Mouse (Mus musculus) heart, adult 11 months (tissue): ENCODE results near the gene Acox2.

Experiments used
- DNase-seq: peaks from one replicate; pipeline ENCODE4 v3.0.0; 2022

The Acox2 gene

DNA sequence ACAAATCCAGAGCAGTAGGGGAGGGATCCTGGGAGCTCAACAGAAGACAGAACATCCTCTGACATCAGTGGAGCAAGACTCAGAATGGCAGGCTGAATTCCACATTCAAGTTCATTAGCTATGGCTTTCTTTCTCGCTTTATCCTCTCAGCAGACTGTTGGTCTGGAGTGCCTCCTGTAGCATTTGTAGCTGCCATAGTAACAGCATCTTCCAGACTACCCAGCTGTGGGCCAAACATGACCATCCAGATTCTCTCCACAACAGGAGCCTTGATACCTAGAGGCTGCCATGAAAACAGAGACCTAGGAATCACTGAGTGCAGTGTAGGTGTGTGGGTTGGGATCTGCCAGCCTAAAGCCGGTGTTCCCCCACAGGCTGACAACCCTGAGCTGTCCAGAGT, 49.3 kb downstream of the Acox2 start:
- peak; percentile 71 for DNase-seq

DNA sequence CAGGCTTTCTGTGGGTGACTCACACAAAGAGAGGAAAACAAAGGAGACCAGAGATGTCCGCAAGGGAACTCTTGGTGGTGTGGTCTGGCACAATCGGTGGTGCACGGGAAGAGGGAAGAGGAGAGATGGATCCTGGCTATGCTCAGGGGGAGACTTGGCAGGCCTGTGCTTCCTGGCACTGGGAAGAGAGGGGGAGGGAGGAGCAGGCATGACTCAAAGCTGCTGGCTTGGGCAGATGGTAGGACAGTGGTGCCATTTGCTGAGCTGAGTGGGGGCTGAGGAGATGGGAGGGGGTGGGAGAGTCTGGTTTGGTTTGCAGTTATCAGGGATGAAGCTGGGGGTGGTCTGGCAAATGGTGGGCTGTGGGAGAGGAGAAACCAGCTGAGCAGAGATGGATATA, 50.3 kb downstream of the Acox2 start:
- DNase-seq = peak; percentile 81

DNA sequence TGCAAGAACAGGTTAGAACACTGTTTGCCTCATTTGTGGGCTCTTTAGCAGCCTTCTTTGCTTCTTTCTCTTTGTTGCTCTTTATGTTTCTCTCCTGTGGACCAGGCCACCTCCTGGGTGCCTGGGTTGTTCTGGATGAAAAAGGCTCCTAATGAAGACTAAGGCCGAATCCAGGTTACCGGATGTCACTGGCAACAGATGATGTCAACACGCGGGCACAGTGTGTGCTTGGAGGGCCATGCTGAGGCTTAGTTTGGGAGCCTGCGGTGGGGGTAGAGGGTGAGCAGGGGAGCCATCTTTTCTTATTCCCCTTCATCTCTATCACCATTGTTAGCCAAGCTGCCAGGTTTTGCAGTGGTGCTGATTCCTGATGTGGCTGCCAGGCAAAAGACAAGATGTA, 51.6 kb downstream of the Acox2 start:
- DNase-seq = peak; percentile 84

DNA sequence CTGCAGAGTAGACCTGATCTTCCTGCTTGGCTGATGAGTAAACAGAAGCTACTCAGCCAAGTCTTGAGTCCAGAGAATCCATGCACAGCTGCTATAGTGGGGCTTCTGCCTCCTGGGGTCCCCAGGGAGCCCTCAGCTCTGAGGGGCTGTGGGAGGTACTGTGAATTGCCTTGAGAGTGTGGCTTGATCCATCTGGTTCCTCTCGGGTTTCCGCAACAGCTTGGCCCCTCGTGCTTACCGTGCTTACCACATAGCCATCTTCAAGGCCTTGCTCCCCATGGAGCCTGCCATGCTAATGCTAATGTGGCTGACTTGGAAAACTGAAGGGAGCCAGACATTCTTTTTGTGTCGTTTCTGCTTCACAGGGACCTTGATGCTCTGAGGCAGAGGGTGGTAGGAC, 52.0 kb downstream of the Acox2 start:
- DNase-seq = peak; percentile 82

DNA sequence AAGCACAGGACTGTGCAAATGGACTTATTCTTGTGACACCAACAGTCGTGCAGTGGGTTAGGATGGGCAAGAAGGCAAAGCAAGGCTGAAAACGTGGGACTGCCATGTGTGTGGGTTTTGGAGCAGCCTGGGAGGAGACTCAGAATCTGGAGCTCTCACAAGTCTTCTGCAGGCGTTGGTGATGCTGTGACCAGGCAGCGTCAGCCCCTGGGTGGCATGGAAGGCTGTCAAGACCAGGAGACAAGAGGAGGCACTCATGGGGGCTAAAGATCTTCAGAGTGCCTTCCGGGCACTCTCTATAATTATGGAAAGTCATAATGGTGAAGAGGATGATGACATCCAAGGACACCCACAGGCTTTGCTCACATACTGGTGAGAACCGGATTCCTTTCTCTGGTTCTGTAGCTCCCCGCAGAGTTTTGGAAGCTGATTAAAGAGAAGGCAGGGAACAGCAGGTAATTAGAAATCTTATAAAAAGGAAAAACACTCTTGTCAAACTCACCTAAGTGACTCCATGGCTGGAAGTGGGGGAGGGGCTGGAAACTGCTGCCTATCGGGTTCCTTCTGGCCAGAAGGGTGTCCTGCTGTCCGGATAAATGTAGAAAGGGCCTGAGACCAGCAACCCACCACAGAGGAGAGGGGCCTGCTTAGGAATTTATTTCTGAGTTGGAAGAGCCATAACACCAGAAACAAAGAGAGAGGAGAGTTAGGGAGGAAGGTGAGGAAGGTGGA, 52.8 kb downstream of the Acox2 start:
- peak; percentile 67 for DNase-seq

DNA sequence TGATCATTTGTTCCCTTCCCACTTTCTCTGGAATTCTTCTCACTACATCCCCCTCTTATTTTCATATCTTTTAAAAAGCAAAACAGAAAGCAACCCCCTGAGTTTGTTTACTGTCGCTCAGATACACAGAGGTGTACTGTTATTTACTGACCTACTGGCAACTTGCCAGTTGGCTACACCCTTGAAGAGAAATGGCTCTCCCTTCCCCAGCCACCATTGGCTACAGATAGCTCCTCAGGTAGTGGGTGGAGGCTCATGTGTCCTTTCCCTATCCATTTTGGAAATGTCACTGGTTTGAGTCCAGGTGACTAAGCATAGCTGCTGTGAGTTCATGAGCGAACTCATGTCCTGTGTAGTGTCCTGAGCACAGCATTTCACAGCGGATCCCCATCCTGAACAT, 57.4 kb downstream of the Acox2 start:
- peak; percentile 75 for DNase-seq

DNA sequence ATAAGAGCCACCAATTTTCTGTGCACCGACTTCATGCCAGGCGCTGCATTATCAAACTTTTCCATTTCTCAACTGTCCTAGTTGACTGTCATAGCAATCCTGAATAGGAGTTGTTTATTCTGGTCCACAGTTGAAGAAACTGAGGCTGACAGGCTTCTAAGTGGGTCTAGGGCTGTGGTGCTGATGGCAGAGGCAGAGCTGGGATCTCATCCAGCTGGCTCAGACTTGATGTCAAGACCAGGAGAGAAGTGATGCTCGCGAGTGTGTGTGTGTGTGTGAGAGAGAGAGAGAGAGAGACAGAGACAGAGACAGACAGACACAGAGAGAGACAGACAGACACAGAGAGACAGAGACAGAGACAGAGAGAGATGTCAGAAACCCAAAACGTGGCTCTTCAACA, 58.4 kb downstream of the Acox2 start:
- DNase-seq = peak; percentile 61

DNA sequence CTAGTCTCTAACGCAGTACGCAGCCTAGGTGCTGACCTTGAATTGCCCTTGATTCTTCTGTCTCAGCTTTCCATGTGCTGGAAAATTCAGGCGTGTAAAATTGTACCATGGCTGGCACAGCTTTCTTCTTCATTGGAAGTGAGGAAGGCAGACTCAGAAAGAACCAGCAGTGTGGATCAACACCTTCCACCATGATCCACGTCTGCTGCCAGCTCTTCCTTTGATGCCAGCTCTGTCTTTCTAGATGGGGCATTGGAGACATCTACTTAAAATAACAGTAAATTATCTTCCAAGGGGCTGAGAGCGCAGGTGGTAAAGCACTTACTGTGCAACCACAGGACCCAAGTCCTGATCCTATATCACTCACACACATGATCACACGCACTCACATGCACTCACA, 66.4 kb downstream of the Acox2 start:
- DNase-seq = peak; percentile 53

DNA sequence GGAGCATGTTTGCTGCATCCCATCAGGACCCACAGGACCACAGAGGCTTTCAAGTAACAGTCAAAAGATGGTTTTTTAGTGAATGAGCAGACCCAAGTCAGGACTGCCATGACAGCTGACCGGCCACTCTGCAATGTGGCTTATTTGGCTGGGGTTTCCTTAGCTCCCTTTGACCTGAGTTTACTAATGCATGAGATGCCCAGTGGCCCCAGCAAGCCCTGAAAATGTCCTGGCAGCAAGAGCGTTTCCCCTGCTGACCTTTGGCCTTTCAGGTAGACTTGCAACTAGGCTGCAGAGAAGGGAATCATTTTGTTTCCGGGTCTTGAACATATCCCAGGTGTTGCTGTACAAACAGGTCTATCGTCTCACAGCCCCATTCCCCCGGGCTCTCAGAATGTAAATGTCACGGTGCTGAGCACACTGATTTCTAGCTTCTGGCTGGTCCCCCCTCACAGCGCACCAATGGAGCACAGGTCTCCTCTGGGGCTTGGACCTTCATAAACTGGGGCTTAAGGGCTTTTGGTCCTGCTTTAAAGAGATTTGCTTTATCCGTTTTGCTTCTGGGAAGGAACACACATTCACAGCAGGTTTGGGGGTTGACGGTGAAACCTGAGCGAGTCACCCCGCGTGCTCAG, 67.7 kb downstream of the Acox2 start:
- peak; percentile 75 for DNase-seq

DNA sequence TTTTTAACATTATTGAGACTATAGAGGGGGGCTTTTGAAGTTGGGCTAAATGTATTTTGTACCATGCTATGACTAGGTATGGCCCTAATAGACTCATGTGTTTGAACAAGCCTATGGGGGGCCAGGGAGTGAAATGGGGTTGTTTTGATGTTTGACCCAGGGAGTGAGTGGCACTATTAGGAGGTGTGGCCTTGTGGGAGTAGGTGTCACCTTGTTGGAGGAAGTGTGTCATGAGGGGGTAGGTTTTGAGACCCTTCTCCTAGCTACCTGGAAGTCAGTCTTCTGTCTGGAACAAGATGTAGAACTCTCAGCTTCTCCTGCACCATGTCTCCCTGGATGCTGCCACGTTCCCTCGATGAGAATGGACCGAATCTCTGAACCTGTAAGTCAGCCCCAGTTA, 68.6 kb downstream of the Acox2 start:
- peak; percentile 51 for DNase-seq

DNA sequence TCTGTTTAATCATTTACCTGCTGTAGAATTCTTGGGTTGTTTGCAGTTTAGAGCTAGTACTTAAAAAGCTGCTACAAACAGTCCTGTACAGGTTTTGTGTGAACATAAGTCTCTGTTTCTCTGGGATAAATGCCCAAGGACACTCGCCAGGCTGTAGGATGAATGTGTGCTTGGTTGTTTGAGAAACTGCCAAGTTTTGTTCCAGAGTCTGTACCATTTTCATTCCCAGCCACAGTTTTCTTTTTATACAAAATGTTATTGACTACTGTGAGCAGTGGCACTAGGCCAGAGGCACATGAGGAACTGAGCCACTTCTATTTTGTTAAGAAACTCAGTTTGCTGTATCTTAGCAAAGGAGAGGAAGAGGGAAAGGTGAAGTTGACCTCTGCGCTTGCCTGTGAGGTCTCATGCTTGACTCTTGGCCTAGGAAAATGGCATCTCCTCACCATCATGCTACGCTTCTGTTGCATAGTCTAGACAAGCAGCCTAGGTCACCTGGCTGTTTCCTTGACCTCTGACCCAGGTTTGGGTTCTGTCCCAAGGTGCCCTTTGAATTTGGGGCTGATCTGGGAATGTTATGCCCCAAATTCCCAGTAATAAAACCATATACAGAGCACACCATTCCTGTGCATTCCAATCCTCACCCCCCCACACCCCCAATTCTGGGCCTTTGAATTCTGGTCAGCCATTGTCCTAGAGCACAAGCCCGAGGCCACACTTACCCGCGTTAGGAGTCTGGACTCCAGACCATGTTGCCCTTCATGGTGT, 72.7 kb downstream of the Acox2 start:
- peak; percentile 64 for DNase-seq

DNA sequence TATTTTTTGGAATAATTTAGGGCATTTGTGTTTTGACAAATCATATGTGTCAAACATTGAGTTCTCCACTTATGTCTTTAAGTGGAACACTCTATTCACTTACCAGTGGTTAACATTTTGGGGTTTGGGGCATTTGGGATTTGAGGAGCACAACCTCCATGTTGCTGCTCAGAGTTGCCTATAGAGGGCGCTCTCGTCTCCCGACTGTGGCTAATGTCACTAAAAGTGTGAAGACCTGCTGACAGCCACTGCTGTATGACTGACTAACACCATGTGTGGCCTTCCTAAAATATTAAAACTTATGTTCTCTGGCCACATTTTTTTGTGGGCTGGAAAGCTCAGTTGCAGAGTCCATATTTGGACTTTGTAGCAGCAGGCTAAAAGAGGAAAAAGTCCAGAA, 75.8 kb downstream of the Acox2 start:
- DNase-seq = peak; percentile 50

DNA sequence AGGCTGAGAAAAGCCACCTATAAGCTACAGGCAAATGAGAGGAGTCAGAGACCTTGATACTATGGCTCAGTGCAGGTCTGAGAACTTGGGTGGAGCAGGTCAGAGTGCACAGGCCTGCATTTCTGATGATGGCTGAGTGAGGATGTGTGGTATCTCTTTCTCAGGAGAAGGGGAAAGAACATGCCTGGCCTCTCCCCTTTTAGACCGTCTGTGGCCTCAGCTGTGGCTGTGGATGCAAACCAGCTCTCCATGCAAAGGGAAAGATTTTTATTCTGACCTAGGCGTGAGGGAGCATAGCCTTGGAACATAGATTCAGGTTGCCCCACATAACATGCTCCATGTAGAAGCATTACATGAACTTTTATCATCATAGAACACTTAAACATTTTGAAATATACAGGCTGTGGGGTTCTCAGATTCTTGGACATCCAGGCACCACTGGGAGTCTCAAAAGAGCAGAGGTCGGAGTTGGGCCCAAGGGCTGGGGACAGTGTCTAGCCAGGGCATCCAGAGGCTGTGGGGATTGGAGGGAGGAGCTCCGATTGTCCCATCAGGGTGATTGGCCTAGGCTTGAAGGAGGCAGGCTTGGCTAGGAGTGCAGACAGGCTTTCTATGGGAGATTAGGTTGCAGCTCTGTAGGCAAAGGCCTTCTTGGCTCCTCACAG, 78.7 kb downstream of the Acox2 start:
- peak; percentile 63 for DNase-seq

DNA sequence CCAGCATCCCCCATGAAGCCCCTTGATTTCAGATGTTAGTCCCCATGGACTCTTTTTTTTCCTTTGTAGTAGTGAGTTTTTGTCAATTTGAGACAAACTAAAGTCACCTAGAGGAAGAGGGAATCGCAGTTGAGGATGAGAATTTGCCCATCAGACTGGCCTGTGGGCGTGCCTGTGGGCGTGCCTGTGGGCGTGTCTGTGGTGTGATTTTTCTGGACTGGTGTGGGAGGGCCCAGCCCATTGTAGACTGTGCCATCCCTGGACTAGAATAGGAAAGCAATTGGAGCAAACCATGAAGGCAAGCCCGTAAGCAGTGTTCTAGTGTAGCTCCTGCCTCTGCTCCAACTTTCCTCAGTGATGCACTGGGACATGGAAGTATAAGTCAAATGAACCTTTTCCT, 82.9 kb downstream of the Acox2 start:
- DNase-seq = no peak
